Mouse (Mus musculus): ENCODE data around the gene Eps15l1.

DNA sequence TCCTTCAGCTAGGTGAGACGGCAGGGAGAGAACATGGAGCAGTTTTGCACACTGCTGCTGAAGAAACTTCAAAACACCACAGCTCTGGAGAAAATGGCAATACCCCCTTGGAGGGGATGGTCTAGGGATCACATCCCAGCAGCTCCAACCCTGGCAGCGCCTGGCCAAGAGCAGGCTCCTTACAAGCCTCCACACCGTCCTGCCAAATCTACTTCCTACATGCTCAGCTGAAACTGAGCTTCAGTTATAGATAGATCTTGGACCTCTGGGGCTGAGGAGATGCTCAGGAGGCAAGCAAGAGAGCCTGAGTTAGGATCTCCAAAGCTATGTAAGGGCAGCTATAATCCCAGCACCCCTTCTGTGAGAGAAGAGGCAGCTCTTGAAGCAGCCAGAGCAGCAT is 18.3 kb downstream of the Eps15l1 start:
- TF ChIP-seq GATA1 (IDR thresholded peaks at IDR 0.05; ENCODE audit: borderline replicate concordance, low read length) (no peak), FLI1 (IDR thresholded peaks at IDR 0.05; ENCODE audit: low read length) (no peak)

Measured in megakaryocyte, embryonic 14.5 days (primary cell).